Mouse (Mus musculus) adrenal gland, adult 8-10 months (tissue): Measurements from ENCODE around the gene 4933430I17Rik. TPM values are rescaled to one million over a fixed set of nuclear protein-coding genes. Genes with fewer than 3 reads are reported as not detected.

Source experiments
- total RNA-seq, 4 experiments: library from RNA; stranded (reverse); gene quantifications; 2 replicates each; pipeline ENCODE4 v1.2.4; 2022

Gene 4933430I17Rik
- total RNA-seq, 4 experiments from 2014 or later = 0.35 to 1.3 (median 0.47) TPM

Other genes with a start within 250 kb of the 4933430I17Rik start
- 10 to 100 TPM; 35.0 to 56.7 (median 46.2) TPM for gene Fkbp15, start 164.8 kb upstream of the 4933430I17Rik start, total RNA-seq
- gene Slc31a1, start 164.6 kb upstream of the 4933430I17Rik start, total RNA-seq = 10 to 100 TPM; 44.5 to 59.7 (median 49.9) TPM
- 10 to 100 TPM; 74.3 to 90.8 (median 78.5) TPM for gene Cdc26, start 116.7 kb upstream of the 4933430I17Rik start, total RNA-seq
- 10 to 100 TPM; 28.6 to 37.7 (median 31.1) TPM for gene Prpf4, start 116.6 kb upstream of the 4933430I17Rik start, total RNA-seq
- 1 to 10 TPM in 2 of 4 experiments, under 1 TPM in 1, not detected in 1; 0.21 to 2.4 (median 1.2) TPM for gene Rnf183, start 90.1 kb upstream of the 4933430I17Rik start, total RNA-seq
- 1 to 10 TPM; 1.8 to 7.0 (median 4.8) TPM for gene Wdr31, start 54.5 kb upstream of the 4933430I17Rik start, total RNA-seq
- 10 to 100 TPM in 2 of 4 experiments, 1 to 10 TPM in 2; 5.5 to 32.9 (median 15.0) TPM for gene Bspry, start 45.3 kb upstream of the 4933430I17Rik start, total RNA-seq
- gene Hdhd3, start 21.9 kb upstream of the 4933430I17Rik start, total RNA-seq = 10 to 100 TPM; 13.7 to 35.8 (median 23.6) TPM
- gene Alad, start 5.5 kb upstream of the 4933430I17Rik start, total RNA-seq = 100 to 1,000 TPM; 135 to 180 (median 162) TPM
- gene Pole3, start 301 bp upstream of the 4933430I17Rik start, total RNA-seq = 10 to 100 TPM; 55.6 to 59.0 (median 58.2) TPM
- 10 to 100 TPM; 30.0 to 44.5 (median 38.0) TPM for gene Rgs3, start 34.5 kb downstream of the 4933430I17Rik start, total RNA-seq